20 mouse cellular contexts compared by ENCODE assay signal in the genomic region with DNA sequence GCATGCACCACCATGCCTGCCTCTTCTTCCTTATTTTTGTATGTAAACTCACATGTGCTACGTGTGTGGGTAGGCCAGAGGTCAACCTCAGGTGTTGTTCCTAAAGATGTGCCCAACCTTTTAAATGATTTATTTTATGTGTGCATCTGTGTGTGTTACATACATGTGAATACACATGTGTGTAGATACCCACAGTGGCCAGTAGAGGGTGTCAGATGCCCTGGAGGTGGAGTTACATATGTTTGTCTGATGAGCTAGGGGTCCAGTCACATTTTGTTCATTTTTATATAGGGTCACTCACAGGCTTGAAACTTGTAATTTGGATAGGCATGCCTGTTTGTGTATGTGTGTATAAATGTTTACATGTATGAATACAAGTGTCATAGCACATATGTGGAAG. TPM values are rescaled to one million over a fixed set of nuclear protein-coding genes. Genes with fewer than 3 reads are reported as not detected.
DNase-seq lines count a peak whose midpoint lies in the region; ATAC-seq and TF ChIP-seq lines count a peak whose summit lies in the region.
"Had no signal": no experiment of that assay in that cellular context is flagged by ENCODE, and none has a peak within 500 bp of the region (broad histone marks: within the 10 kb centered on the region; RNA-seq: fewer than 3 reads in every experiment).

No protein-coding gene starts in this region.

- TF ChIP-seq CTCF in gastrocnemius, adult 2 months (IDR thresholded peaks at IDR 0.05) = peak; percentile 9; the same call in 1 of the 2 replicates
- TF ChIP-seq CTCF in liver, postnatal 0 days (IDR thresholded peaks at IDR 0.05; ENCODE audit: low read depth) = peak; percentile 28; the same call in 1 of the 2 replicates

- no peak for ATAC-seq in liver, postnatal 0 days
- ATAC-seq in liver, embryonic 12.5 days = no peak
- ATAC-seq in forebrain, embryonic 16.5 days = no peak
- ATAC-seq: forebrain, embryonic 13.5 days; intestine, embryonic 15.5 days had no signal

- peaks cover 13% of the 10 kb centered on the region for H3K4me1 ChIP-seq in liver, postnatal 0 days (ENCODE audit: insufficient read depth)
- H3K4me1 ChIP-seq in liver, embryonic 12.5 days = peaks cover 15% of the 10 kb centered on the region
- peaks cover 10% of the 10 kb centered on the region for H3K4me1 ChIP-seq in forebrain, embryonic 16.5 days (replicated peaks; ENCODE audit: control insufficient read depth, insufficient read depth, low read length)

- no peaks in the 10 kb centered on the region for H3K27me3 ChIP-seq in liver, postnatal 0 days (ENCODE audit: insufficient read depth, low read length)
- peaks cover 15% of the 10 kb centered on the region for H3K27me3 ChIP-seq in liver, embryonic 12.5 days (replicated peaks)
- no peaks in the 10 kb centered on the region for H3K27me3 ChIP-seq in splenic B cell, adult 2 months (ENCODE audit: control insufficient read depth, insufficient read depth, low read length, poor library complexity, severe bottlenecking)
- H3K27me3 ChIP-seq in forebrain, embryonic 16.5 days (replicated peaks; ENCODE audit: control insufficient read depth, insufficient read depth, low read length) = no peaks in the 10 kb centered on the region
- H3K27me3 ChIP-seq: forebrain, embryonic 13.5 days; intestine, embryonic 15.5 days; neural tube, embryonic 12.5 days had no signal

- H3K27ac ChIP-seq in gastrocnemius, adult 2 months = no peak overlapping the region
- H3K27ac ChIP-seq in liver, postnatal 0 days (ENCODE audit: low read depth) = no peak overlapping the region
- H3K27ac ChIP-seq in liver, embryonic 12.5 days = no peak overlapping the region
- H3K27ac ChIP-seq in forebrain, embryonic 16.5 days (ENCODE audit: low read length) = no peak overlapping the region
- H3K27ac ChIP-seq: embryonic facial prominence, embryonic 10.5 days; forebrain, embryonic 13.5 days; heart, embryonic 10.5 days; intestine, embryonic 15.5 days; limb, embryonic 13.5 days; midbrain, embryonic 10.5 days; neural tube, embryonic 12.5 days had no signal

- no peaks in the 10 kb centered on the region for H3K9me3 ChIP-seq in liver, postnatal 0 days (ENCODE audit: low read length)
- no peaks in the 10 kb centered on the region for H3K9me3 ChIP-seq in liver, embryonic 12.5 days (replicated peaks)
- no peaks in the 10 kb centered on the region for H3K9me3 ChIP-seq in forebrain, embryonic 16.5 days (ENCODE audit: control insufficient read depth, low read length)
- H3K9me3 ChIP-seq: embryonic facial prominence, embryonic 10.5 days; forebrain, embryonic 13.5 days; heart, embryonic 10.5 days; intestine, embryonic 15.5 days; limb, embryonic 13.5 days; midbrain, embryonic 10.5 days; neural tube, embryonic 12.5 days had no signal

- H3K4me2 ChIP-seq in liver, postnatal 0 days (ENCODE audit: low read depth, low read length) = no peak overlapping the region
- no peak overlapping the region for H3K4me2 ChIP-seq in liver, embryonic 12.5 days
- H3K4me2 ChIP-seq in forebrain, embryonic 16.5 days (ENCODE audit: low read length) = no peak overlapping the region
- H3K4me2 ChIP-seq: forebrain, embryonic 13.5 days; intestine, embryonic 15.5 days; limb, embryonic 13.5 days; neural tube, embryonic 12.5 days had no signal

- intact Hi-C loops in gastrocnemius, adult 2 months (cut with DNase I) = loop anchor here (5.0 kb wide), 2 partner anchors 98 to 132 kb away; no protein-coding TSS in a partner anchor
- intact Hi-C loops in gastrocnemius, postnatal 14 days (cut with DNase I; ENCODE audit: low total_unique reads) = no loop called here

- no peak overlapping the region for H3K9ac ChIP-seq in liver, postnatal 0 days (replicated peaks)
- no peak overlapping the region for H3K9ac ChIP-seq in liver, embryonic 12.5 days
- no peak overlapping the region for H3K9ac ChIP-seq in forebrain, embryonic 16.5 days (replicated peaks; ENCODE audit: low read depth, low read length)
- H3K9ac ChIP-seq: forebrain, embryonic 13.5 days; intestine, embryonic 15.5 days; limb, embryonic 13.5 days; neural tube, embryonic 12.5 days had no signal

- 75% methylated on average over 1 of the region's 1 CpGs for whole genome bisulfite sequencing in liver, postnatal 0 days (ENCODE audit: insufficient replicate concordance)
- 56% methylated on average over 1 of the region's 1 CpGs for WGBS in liver, embryonic 12.5 days (ENCODE audit: insufficient replicate concordance)
- 80% methylated on average over 1 of the region's 1 CpGs for WGBS in forebrain, embryonic 16.5 days

- DNase-seq in gastrocnemius, adult 2 months = no peak
- DNase-seq in gastrocnemius, postnatal 14 days = no peak
- no peak for DNase-seq in liver, postnatal 0 days
- DNase-seq in MEL-GATA-1-ER (ENCODE audit: extremely low read depth, low read depth) = peak; percentile 9
- DNase-seq in splenic B cell, adult 2 months (ENCODE audit: low read depth, low spot score) = peak; percentile 23
- DNase-seq in cerebellum, postnatal 14 days = no peak
- DNase-seq: cerebellum, adult 8-10 months; gastrocnemius, postnatal 36 days; lung, postnatal 36 days; thymus, postnatal 36 days had no signal

- no peaks in the 10 kb centered on the region for H3K36me3 ChIP-seq in liver, postnatal 0 days (replicated peaks; ENCODE audit: insufficient read depth, low read length)
- H3K36me3 ChIP-seq in liver, embryonic 12.5 days = no peaks in the 10 kb centered on the region
- no peaks in the 10 kb centered on the region for H3K36me3 ChIP-seq in splenic B cell, adult 2 months (ENCODE audit: control insufficient read depth, insufficient read depth, low read length, poor library complexity, severe bottlenecking)
- no peaks in the 10 kb centered on the region for H3K36me3 ChIP-seq in forebrain, embryonic 16.5 days (ENCODE audit: control insufficient read depth, insufficient read depth)
- H3K36me3 ChIP-seq: embryonic facial prominence, embryonic 10.5 days; heart, embryonic 10.5 days; intestine, embryonic 15.5 days; limb, embryonic 13.5 days; midbrain, embryonic 10.5 days; neural tube, embryonic 12.5 days had no signal

- no peak overlapping the region for H3K4me3 ChIP-seq in gastrocnemius, adult 2 months
- no peak overlapping the region for H3K4me3 ChIP-seq in liver, postnatal 0 days (ENCODE audit: low read depth, low read length)
- no peak overlapping the region for H3K4me3 ChIP-seq in liver, embryonic 12.5 days
- H3K4me3 ChIP-seq in forebrain, embryonic 16.5 days (replicated peaks; ENCODE audit: low read length) = no peak overlapping the region
- H3K4me3 ChIP-seq: embryonic facial prominence, embryonic 10.5 days; forebrain, embryonic 13.5 days; heart, embryonic 10.5 days; intestine, embryonic 15.5 days; limb, embryonic 13.5 days; midbrain, embryonic 10.5 days; neural tube, embryonic 12.5 days had no signal

- TF ChIP-seq EP300 in liver, postnatal 0 days (IDR thresholded peaks at IDR 0.05; ENCODE audit: low read depth) = no peak

RNA-seq across cellular contexts. Expression of a gene that starts 2.4 kb away (rescaled TPM):
- total RNA-seq in gastrocnemius, adult 2 months (2021) = 10 to 100 TPM; 24.9 to 32.5 TPM
- 10 to 100 TPM; 25.7 to 26.9 TPM for total RNA-seq in gastrocnemius, postnatal 14 days (2021)
- polyA plus RNA-seq in liver, postnatal 0 days (2015; fragmentation: Nextera tagmentation; extraction: Ambion mirVana) = 3.1 TPM in 2 replicates
- polyA plus RNA-seq in liver, embryonic 12.5 days (2016; fragmentation: Nextera tagmentation; extraction: Ambion mirVana) = 11.3 and 12.5 TPM in 2 replicates
- polyA plus RNA-seq in forebrain, embryonic 16.5 days (2015; fragmentation: Nextera tagmentation; extraction: Ambion mirVana) = 8.5 and 11.3 TPM in 2 replicates

RNA-seq across cellular contexts. Expression of a gene that starts 52.7 kb away (rescaled TPM):
- total RNA-seq in gastrocnemius, adult 2 months (2021) = not detected
- total RNA-seq in gastrocnemius, postnatal 14 days (2021) = under 1 TPM; 0.35 to 0.40 TPM
- polyA plus RNA-seq in liver, postnatal 0 days (2015; fragmentation: Nextera tagmentation; extraction: Ambion mirVana) = 0.04 TPM in 1 of 2 replicates, not detected in the other
- polyA plus RNA-seq in liver, embryonic 12.5 days (2016; fragmentation: Nextera tagmentation; extraction: Ambion mirVana) = 0.04 and 0.06 TPM in 2 replicates
- polyA plus RNA-seq in forebrain, embryonic 16.5 days (2015; fragmentation: Nextera tagmentation; extraction: Ambion mirVana) = 8.6 and 9.8 TPM in 2 replicates
- total RNA-seq: common myeloid progenitor, adult 5-6 weeks had no signal

Comparison
In these comparisons a context has a peak if more than half of its experiments do, and no peak if none do; other contexts are left out.
1. DNase-seq: peak in MEL-GATA-1-ER (single experiment) and splenic B cell, adult 2 months (single experiment); none in gastrocnemius, adult 2 months (single experiment), gastrocnemius, postnatal 14 days (single experiment), liver, postnatal 0 days (single experiment) and cerebellum, postnatal 14 days (0 of 2).